Mouse (Mus musculus) testis, adult 2 months (tissue): ENCODE measurements around the gene Spred2. TPM values are rescaled to one million over a fixed set of nuclear protein-coding genes. Genes with fewer than 3 reads are reported as not detected.

Experiments
- H3K27ac ChIP-seq: fragments of 200-500 bp; 2 replicates; pipeline ENCODE4 v1.5.1; 2012; ENCODE audit warnings: low read depth, low read length; ENCODE audit not compliant: control insufficient read depth, insufficient read depth
- H3K27me3 ChIP-seq: fragments of 200-500 bp; 2 replicates; pipeline ENCODE4 v1.6.1; 2012; ENCODE audit warnings: mild to moderate bottlenecking, low read length, moderate library complexity; ENCODE audit not compliant: control insufficient read depth, insufficient read depth
- H3K36me3 ChIP-seq: fragments of 200-500 bp; 2 replicates; pipeline ENCODE4 v1.6.1; 2012; ENCODE audit warnings: mild to moderate bottlenecking, low read length; ENCODE audit not compliant: control insufficient read depth, insufficient read depth
- H3K4me1 ChIP-seq: fragments of 200-500 bp; 2 replicates; pipeline ENCODE4 v1.6.1; 2012; ENCODE audit warnings: low read length; ENCODE audit not compliant: control insufficient read depth, insufficient read depth
- H3K4me3 ChIP-seq: fragments of 200-500 bp; 2 replicates; pipeline ENCODE4 v1.5.1; 2012; ENCODE audit warnings: low read depth, mild to moderate bottlenecking, low read length, moderate library complexity, mixed read lengths; ENCODE audit not compliant: control insufficient read depth
- CTCF ChIP-seq: fragments of 200-500 bp; IDR thresholded peaks from 2 replicates; pipeline ENCODE4 v1.5.1; 2012; ENCODE audit warnings: low read depth, mild to moderate bottlenecking, inconsistent platforms, low read length, moderate library complexity; ENCODE audit not compliant: control insufficient read depth, insufficient read depth, insufficient replicate concordance
- POLR2A ChIP-seq: fragments of 200-500 bp; IDR thresholded peaks from 2 replicates; pipeline ENCODE4 v1.6.1; 2012; ENCODE audit warnings: low read depth, mild to moderate bottlenecking, inconsistent platforms, low read length, moderate library complexity; ENCODE audit not compliant: control insufficient read depth
- polyA plus RNA-seq: library from polyadenylated mRNA; depleted of rRNA; stranded (reverse); fragments of >200 nt; gene quantifications from 2 replicates; pipeline ENCODE4 v1.2.3, GENCODE M21; 2012

The Spred2 gene
- polyA plus RNA-seq, 1 experiment = 3.4 TPM

DNA sequence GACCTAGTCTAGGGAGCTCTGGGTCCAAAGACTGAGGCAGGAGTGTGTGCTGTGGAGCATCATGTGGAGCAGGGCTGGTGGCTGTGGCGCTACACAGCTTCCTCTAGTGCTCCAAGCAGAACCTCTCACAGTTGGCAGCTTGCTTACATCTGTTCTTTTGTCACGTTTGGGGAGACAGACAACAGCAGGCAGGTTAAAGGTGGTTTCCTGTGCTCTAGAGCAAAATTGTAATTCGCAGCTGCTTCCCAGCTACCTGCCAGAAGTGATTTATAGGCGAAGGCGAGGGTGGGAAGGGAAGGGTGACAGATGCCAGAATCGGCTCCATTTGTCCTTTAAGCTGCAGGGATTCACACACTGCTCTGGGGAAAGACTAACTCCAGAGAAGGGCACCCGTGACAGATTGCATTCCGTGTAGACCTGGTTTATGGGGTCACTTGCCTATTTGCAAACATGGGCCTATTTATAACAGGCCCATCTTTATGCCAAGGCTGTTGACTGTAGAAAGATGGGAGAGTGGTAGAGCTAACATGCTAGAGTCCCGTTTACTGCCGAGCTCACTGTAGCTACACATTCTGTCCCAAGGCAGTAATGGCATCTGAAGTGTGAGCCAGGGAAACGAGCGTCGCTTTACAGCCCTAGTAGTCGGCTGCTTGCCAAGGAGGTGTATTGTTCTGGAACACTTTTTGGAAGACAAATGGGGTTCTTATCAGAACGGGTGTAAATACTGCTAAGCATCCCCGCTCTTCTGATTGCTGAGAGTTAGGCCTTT, 87.2 kb downstream of the Spred2 start:
- Histone ChIP-seq H3K4me3 (no peak overlapping the region), H3K4me1 (no peaks in the 10 kb centered on the region), H3K27me3 (no peaks in the 10 kb centered on the region), H3K36me3 (no peaks in the 10 kb centered on the region), H3K27ac (no peak overlapping the region)
- TF ChIP-seq CTCF (no peak), POLR2A (no peak)

GRCm38 (mm10) chr11:20013366-20013765, 89.2 kb downstream of the Spred2 start:
- Histone ChIP-seq H3K36me3 (no peaks in the 10 kb centered on the region), H3K4me1 (no peaks in the 10 kb centered on the region), H3K4me3 (no peak overlapping the region), H3K27ac (no peak overlapping the region), H3K27me3 (no peaks in the 10 kb centered on the region)
- TF ChIP-seq CTCF (no peak), POLR2A (no peak)

DNA sequence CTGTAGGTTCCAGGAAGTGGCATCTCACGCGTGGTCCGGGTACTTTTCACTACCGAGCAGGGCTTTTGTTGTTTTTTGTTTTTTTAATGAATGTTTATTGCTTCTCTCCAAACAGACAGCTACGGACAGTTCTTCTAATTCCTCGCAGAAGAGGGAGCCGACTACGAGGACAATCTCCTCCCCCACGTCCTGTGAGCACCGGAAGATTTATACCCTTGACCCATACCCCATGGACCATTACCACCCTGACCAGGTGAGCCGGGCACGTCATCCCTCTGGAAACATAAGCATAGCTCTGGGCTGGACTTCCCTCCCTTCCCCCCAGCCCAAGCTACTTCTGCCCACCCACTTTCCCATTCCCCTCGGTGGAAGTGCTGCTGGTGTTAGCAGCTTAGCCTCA, 93.8 kb downstream of the Spred2 start:
- H3K27ac ChIP-seq = no peak overlapping the region
- H3K4me3 ChIP-seq = no peak overlapping the region
- H3K4me1 ChIP-seq = peaks cover 6% of the 10 kb centered on the region
- no peak for TF ChIP-seq CTCF
- TF ChIP-seq POLR2A = no peak
- no peaks in the 10 kb centered on the region for H3K27me3 ChIP-seq
- H3K36me3 ChIP-seq = no peaks in the 10 kb centered on the region

- Histone ChIP-seq H3K4me1 (peaks cover 6% of the 10 kb centered on the region), H3K27ac (no peak overlapping the region), H3K27me3 (no peaks in the 10 kb centered on the region), H3K4me3 (no peak overlapping the region), H3K36me3 (no peaks in the 10 kb centered on the region)
- TF ChIP-seq POLR2A (no peak), CTCF (no peak)
These were observed 94.7 kb downstream of the Spred2 start for GRCm38 (mm10) chr11:20018905-20019304.

- Histone ChIP-seq H3K4me1 (peaks cover 6% of the 10 kb centered on the region), H3K4me3 (peak overlapping the region; percentile 78), H3K36me3 (no peaks in the 10 kb centered on the region), H3K27ac (no peak overlapping the region), H3K27me3 (no peaks in the 10 kb centered on the region)
- TF ChIP-seq POLR2A = no peak
- no peak for TF ChIP-seq CTCF
These were observed 96.5 kb downstream of the Spred2 start for GRCm38 (mm10) chr11:20020720-20021119.

GRCm38 (mm10) chr11:20022462-20022861, 98.3 kb downstream of the Spred2 start:
- Histone ChIP-seq H3K4me1 (peaks cover 6% of the 10 kb centered on the region), H3K27me3 (no peaks in the 10 kb centered on the region), H3K27ac (no peak overlapping the region), H3K4me3 (no peak overlapping the region), H3K36me3 (no peaks in the 10 kb centered on the region)
- no peak for TF ChIP-seq CTCF
- no peak for TF ChIP-seq POLR2A

DNA sequence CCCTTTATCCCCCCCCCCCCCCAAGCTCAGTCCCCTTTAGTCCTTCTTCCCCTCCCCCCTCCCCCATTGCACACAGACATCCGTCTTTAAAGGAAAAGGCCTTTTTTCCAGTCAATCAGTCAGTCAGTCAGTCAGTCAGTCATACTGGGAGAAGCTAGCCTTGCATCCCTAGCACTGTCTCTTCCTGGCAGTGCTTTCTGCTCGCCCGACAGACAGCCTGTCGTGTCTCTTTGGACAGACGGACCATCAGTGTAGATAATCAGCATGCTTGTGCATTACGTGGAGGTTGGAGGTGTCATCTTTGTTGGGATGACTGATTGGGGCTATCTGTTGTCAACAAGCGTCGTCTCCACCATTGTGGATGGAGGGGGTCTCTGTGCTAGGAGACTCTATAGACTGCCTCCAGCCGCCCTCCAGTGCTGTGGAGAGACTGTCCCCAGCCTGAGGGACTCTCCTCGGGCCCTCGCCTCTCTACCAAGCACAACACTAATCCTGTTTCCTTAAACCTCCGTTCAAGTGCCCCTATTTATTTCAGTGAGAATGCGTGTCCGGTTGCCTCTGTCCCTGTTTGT, 98.8 kb downstream of the Spred2 start:
- Histone ChIP-seq H3K4me3 (no peak overlapping the region), H3K4me1 (peaks cover 6% of the 10 kb centered on the region), H3K27me3 (no peaks in the 10 kb centered on the region), H3K36me3 (no peaks in the 10 kb centered on the region), H3K27ac (no peak overlapping the region)
- TF ChIP-seq POLR2A = no peak
- TF ChIP-seq CTCF = no peak

GRCm38 (mm10) chr11:20025899-20026298, 101.7 kb downstream of the Spred2 start:
- Histone ChIP-seq H3K4me3 (no peak overlapping the region), H3K36me3 (no peaks in the 10 kb centered on the region), H3K27ac (no peak overlapping the region), H3K4me1 (peaks cover 6% of the 10 kb centered on the region), H3K27me3 (no peaks in the 10 kb centered on the region)
- TF ChIP-seq CTCF = no peak
- TF ChIP-seq POLR2A = no peak
